Mouse (Mus musculus) stomach, embryonic 14.5 days (tissue): ENCODE measurements around the gene Kdm5b. TPM values are rescaled to one million over a fixed set of nuclear protein-coding genes. Genes with fewer than 3 reads are reported as not detected.
"Not testable (repeated sequence)": the region's sequence is repeated elsewhere in the genome, so short reads cannot be mapped to it uniquely, and the experiment has no call there.

Experiments
- ATAC-seq: fragments of 200-750 bp; cut with Nextera tagmentation; 2 replicates; pipeline ENCODE4 v1.8.0; 2017; ENCODE audit warnings: low read depth, moderate TSS enrichment; ENCODE audit not compliant: insufficient number of reproducible peaks, insufficient read depth, low FRiP score
- H3K27ac ChIP-seq: fragments of 300-500 bp; sonication (generic); 2 replicates; pipeline ENCODE4 v1.5.1; 2014; ENCODE audit warnings: mild to moderate bottlenecking, low read length, moderate library complexity, mixed read lengths
- H3K27me3 ChIP-seq: fragments of 300-500 bp; sonication (generic); 2 replicates; pipeline ENCODE4 v1.6.1; 2014; ENCODE audit warnings: low read length, control low read depth, mixed read lengths; ENCODE audit not compliant: control insufficient read depth, insufficient read depth
- H3K36me3 ChIP-seq: fragments of 300-500 bp; sonication (generic); 2 replicates; pipeline ENCODE4 v1.6.1; 2014; ENCODE audit warnings: mild to moderate bottlenecking, control low read depth, low read length, moderate library complexity, mixed read lengths; ENCODE audit not compliant: control insufficient read depth, insufficient read depth
- H3K4me1 ChIP-seq: fragments of 300-500 bp; sonication (generic); 2 replicates; pipeline ENCODE4 v1.6.1; 2014; ENCODE audit warnings: low read length, control low read depth, mixed read lengths; ENCODE audit not compliant: control insufficient read depth, insufficient read depth
- H3K4me2 ChIP-seq: fragments of 300-500 bp; sonication (generic); replicated peaks from 2 replicates; pipeline ENCODE4 v1.6.1; 2014; ENCODE audit warnings: low read depth, low read length, control low read depth
- H3K4me3 ChIP-seq: fragments of 300-500 bp; sonication (generic); 2 replicates; pipeline ENCODE4 v1.5.1; 2014; ENCODE audit warnings: low read depth, low read length, control low read depth
- H3K9ac ChIP-seq: fragments of 300-500 bp; sonication (generic); replicated peaks from 2 replicates; pipeline ENCODE4 v1.6.1; 2014; ENCODE audit warnings: low read depth, mild to moderate bottlenecking, control low read depth, low read length, moderate library complexity, mixed read lengths
- H3K9me3 ChIP-seq: fragments of 300-500 bp; sonication (generic); 2 replicates; pipeline ENCODE4 v1.6.1; 2016; ENCODE audit warnings: low read depth, low read length, control low read depth; ENCODE audit not compliant: control insufficient read depth
- WGBS: fragments of 180-500 bp; shearing (Covaris S2); extraction: QIAGEN DNeasy Blood & Tissue Kit; methylation state at CpG from one replicate; pipeline ENCODE4 v1.1.7; 2014; 5-methylcytosine and 5-hydroxymethylcytosine counted together
- polyA plus RNA-seq: library from polyadenylated mRNA; unstranded; fragments of >200 nt; fragmentation: Nextera tagmentation; extraction: Ambion mirVana; gene quantifications from 2 replicates; pipeline ENCODE4 v1.2.1, GENCODE M21; 2014

Gene Kdm5b
- polyA plus RNA-seq, 1 experiment from 2014 or later: 80.6 TPM

GRCm38 (mm10) chr1:134518677-134519076 is 41.3 kb upstream of the Kdm5b start:
- H3K4me2 ChIP-seq: no peak overlapping the region
- H3K27ac ChIP-seq: no peak overlapping the region
- H3K27me3 ChIP-seq: no peaks in the 10 kb centered on the region
- no peak overlapping the region for H3K4me3 ChIP-seq
- peak; percentile 64 for ATAC-seq
- H3K9me3 ChIP-seq: no peaks in the 10 kb centered on the region
- peaks cover 8% of the 10 kb centered on the region; the same call in 1 of the 2 replicates for H3K4me1 ChIP-seq
- no peak overlapping the region for H3K9ac ChIP-seq
- no peaks in the 10 kb centered on the region for H3K36me3 ChIP-seq
- 13% methylated on average over 7 of the region's 7 CpGs for WGBS

- H3K9me3 ChIP-seq, H3K9ac ChIP-seq, ATAC-seq, H3K4me3 ChIP-seq, H3K27ac ChIP-seq, H3K4me2 ChIP-seq, H3K4me1 ChIP-seq, H3K27me3 ChIP-seq, H3K36me3 ChIP-seq: not testable (repeated sequence)
- 87% methylated on average over 5 of the region's 5 CpGs for WGBS
Measured at GRCm38 (mm10) chr1:134519201-134519600, 40.8 kb upstream of the Kdm5b start.

- ATAC-seq: no peak
- Histone ChIP-seq H3K36me3 (no peaks in the 10 kb centered on the region), H3K9me3 (no peaks in the 10 kb centered on the region), H3K4me2 (no peak overlapping the region), H3K9ac (no peak overlapping the region), H3K27me3 (no peaks in the 10 kb centered on the region), H3K4me1 (peaks cover 8% of the 10 kb centered on the region; the same call in 1 of the 2 replicates), H3K27ac (no peak overlapping the region), H3K4me3 (no peak overlapping the region)
- 78% methylated on average over 8 of the region's 8 CpGs for WGBS
Measured at GRCm38 (mm10) chr1:134520001-134520721, 39.8 kb upstream of the Kdm5b start.

- Histone ChIP-seq H3K36me3 (no peaks in the 10 kb centered on the region), H3K9me3 (no peaks in the 10 kb centered on the region), H3K4me1 (peaks cover 7% of the 10 kb centered on the region; the same call in 1 of the 2 replicates), H3K9ac (no peak overlapping the region), H3K27ac (no peak overlapping the region), H3K4me2 (no peak overlapping the region), H3K27me3 (no peaks in the 10 kb centered on the region), H3K4me3 (no peak overlapping the region)
- ATAC-seq: no peak
- 72% methylated on average over 7 of the region's 7 CpGs for WGBS
Measured at GRCm38 (mm10) chr1:134521163-134521562, 38.8 kb upstream of the Kdm5b start.

GRCm38 (mm10) chr1:134522325-134522724 is 37.6 kb upstream of the Kdm5b start:
- Histone ChIP-seq H3K9ac (no peak overlapping the region), H3K9me3 (no peaks in the 10 kb centered on the region), H3K4me1 (no peaks in the 10 kb centered on the region), H3K27me3 (no peaks in the 10 kb centered on the region), H3K27ac (no peak overlapping the region), H3K4me3 (no peak overlapping the region), H3K4me2 (no peak overlapping the region), H3K36me3 (no peaks in the 10 kb centered on the region)
- no peak for ATAC-seq
- 38% methylated on average over 2 of the region's 2 CpGs for WGBS

- H3K36me3 ChIP-seq: no peaks in the 10 kb centered on the region
- H3K9me3 ChIP-seq: no peaks in the 10 kb centered on the region
- H3K4me3 ChIP-seq: no peak overlapping the region
- no peak overlapping the region for H3K9ac ChIP-seq
- no peaks in the 10 kb centered on the region for H3K4me1 ChIP-seq
- no peak overlapping the region for H3K27ac ChIP-seq
- ATAC-seq: no peak
- WGBS: 74% methylated on average over 5 of the region's 5 CpGs
- no peaks in the 10 kb centered on the region for H3K27me3 ChIP-seq
- no peak overlapping the region for H3K4me2 ChIP-seq
Measured at GRCm38 (mm10) chr1:134524424-134524823, 35.5 kb upstream of the Kdm5b start.

GRCm38 (mm10) chr1:134525015-134525414 is 35.0 kb upstream of the Kdm5b start:
- ATAC-seq: no peak
- no peaks in the 10 kb centered on the region for H3K4me1 ChIP-seq
- H3K27me3 ChIP-seq: no peaks in the 10 kb centered on the region
- no peak overlapping the region for H3K9ac ChIP-seq
- no peak overlapping the region for H3K4me3 ChIP-seq
- H3K27ac ChIP-seq: no peak overlapping the region
- 90% methylated on average over 1 of the region's 1 CpGs for WGBS
- no peak overlapping the region for H3K4me2 ChIP-seq
- H3K9me3 ChIP-seq: no peaks in the 10 kb centered on the region
- no peaks in the 10 kb centered on the region for H3K36me3 ChIP-seq

- Histone ChIP-seq H3K4me2 (no peak overlapping the region), H3K36me3 (no peaks in the 10 kb centered on the region), H3K27ac (peak overlapping the region; percentile 39; the same call in 1 of the 2 replicates), H3K9me3 (no peaks in the 10 kb centered on the region), H3K27me3 (no peaks in the 10 kb centered on the region), H3K4me1 (no peaks in the 10 kb centered on the region), H3K9ac (no peak overlapping the region), H3K4me3 (no peak overlapping the region)
- ATAC-seq: peak; percentile 81
- 43% methylated on average over 6 of the region's 6 CpGs for WGBS
Measured at GRCm38 (mm10) chr1:134526752-134527151, 33.2 kb upstream of the Kdm5b start.

- Histone ChIP-seq H3K9me3 (no peaks in the 10 kb centered on the region), H3K27ac (no peak overlapping the region), H3K27me3 (no peaks in the 10 kb centered on the region), H3K9ac (no peak overlapping the region), H3K4me2 (no peak overlapping the region), H3K36me3 (no peaks in the 10 kb centered on the region), H3K4me1 (no peaks in the 10 kb centered on the region), H3K4me3 (no peak overlapping the region)
- no peak for ATAC-seq
- 74% methylated on average over 6 of the region's 6 CpGs for WGBS
Measured at GRCm38 (mm10) chr1:134530618-134531017, 29.4 kb upstream of the Kdm5b start.
